Mouse (Mus musculus) MEL (cell line): ENCODE measurements around the gene Gm20388. TPM values are rescaled to one million over a fixed set of nuclear protein-coding genes. Genes with fewer than 3 reads are reported as not detected.

ENCODE experiments used
- DNase-seq: peaks from one replicate; pipeline ENCODE4 v3.0.0; 2011; ENCODE audit warnings: low read depth, low spot score
- H3K27ac ChIP-seq: 2 replicates; pipeline ENCODE4 v1.5.1; 2012; ENCODE audit warnings: low read depth, mild to moderate bottlenecking, control low read depth, low read length, moderate library complexity; ENCODE audit not compliant: control insufficient read depth
- H3K27me3 ChIP-seq, 2 experiments: fragments of 150-350 bp in 1 of 2; sonication (generic) in 1 of 2; 2 replicates each; pipeline ENCODE4 v1.6.1; 2012; ENCODE audit warnings: low read length in 2 of 2, mild to moderate bottlenecking in 2 of 2, improper control_type of control experiment in 1 of 2, moderate library complexity in 1 of 2; ENCODE audit not compliant: insufficient read depth in 2 of 2, control insufficient read depth in 1 of 2
- H3K36me3 ChIP-seq, 2 experiments: 2 replicates each; pipeline ENCODE4 v1.6.1; 2012 to 2014; ENCODE audit warnings: low read length in 2 of 2, improper control_type of control experiment in 1 of 2, inconsistent platforms in 1 of 2, mild to moderate bottlenecking in 1 of 2; ENCODE audit not compliant: insufficient read depth in 2 of 2, control insufficient read depth in 1 of 2
- H3K4me1 ChIP-seq, 2 experiments: fragments of 150-350 bp in 1 of 2; sonication (generic) in 1 of 2; 2 replicates each; pipeline ENCODE4 v1.6.1; 2012; ENCODE audit warnings: low read length in 2 of 2, improper control_type of control experiment in 1 of 2, mild to moderate bottlenecking in 1 of 2; ENCODE audit not compliant: insufficient read depth in 2 of 2, control insufficient read depth in 1 of 2
- H3K4me3 ChIP-seq, 2 experiments: fragments of 150-350 bp in 1 of 2; sonication (generic) in 1 of 2; 2 replicates each; pipeline ENCODE4 v1.5.1; 2012; ENCODE audit warnings: low read depth in 2 of 2, low read length in 2 of 2, mild to moderate bottlenecking in 2 of 2, moderate library complexity in 2 of 2, control low read depth in 1 of 2, improper control_type of control experiment in 1 of 2; ENCODE audit not compliant: control insufficient read depth in 1 of 2, insufficient read depth in 1 of 2
- H3K79me2 ChIP-seq: 2 replicates; pipeline ENCODE4 v1.6.1; 2012; ENCODE audit warnings: mild to moderate bottlenecking, low read length, moderate library complexity; ENCODE audit not compliant: control insufficient read depth, poor library complexity, insufficient read depth
- H3K9ac ChIP-seq: 2 replicates; pipeline ENCODE4 v1.6.1; 2012; ENCODE audit warnings: low read depth, mild to moderate bottlenecking, control low read depth, low read length, moderate library complexity; ENCODE audit not compliant: control insufficient read depth, poor library complexity, severe bottlenecking
- H3K9me3 ChIP-seq: fragments of 150-350 bp; sonication (generic); replicated peaks from 2 replicates; pipeline ENCODE4 v1.6.1; 2012; ENCODE audit warnings: mild to moderate bottlenecking, low read length, improper control_type of control experiment, moderate library complexity; ENCODE audit not compliant: insufficient read depth
- BHLHE40 ChIP-seq: IDR thresholded peaks from 2 replicates; pipeline ENCODE4 v1.6.1; 2012; ENCODE audit warnings: low read depth, mild to moderate bottlenecking, inconsistent platforms, low read length, improper control_type of control experiment, borderline replicate concordance
- CHD2 ChIP-seq: IDR thresholded peaks from 2 replicates; pipeline ENCODE4 v1.6.1; 2011; ENCODE audit warnings: low read length, improper control_type of control experiment
- CTCF ChIP-seq, 3 experiments: IDR thresholded peaks in 2 of 3; conservative IDR thresholded peaks in 1 of 3; 2 replicates each; pipeline ENCODE4 v1.5.1; 2011 to 2012; ENCODE audit warnings: low read length in 3 of 3, low read depth in 2 of 3, mild to moderate bottlenecking in 2 of 3, improper control_type of control experiment in 1 of 3, inconsistent platforms in 1 of 3, mixed read lengths in 1 of 3, moderate library complexity in 1 of 3; ENCODE audit not compliant: control insufficient read depth in 1 of 3, insufficient read depth in 1 of 3, poor library complexity in 1 of 3, severe bottlenecking in 1 of 3
- E2F4 ChIP-seq: IDR thresholded peaks from 2 replicates; pipeline ENCODE4 v1.6.1; 2011; ENCODE audit warnings: low read depth, low read length, improper control_type of control experiment, borderline replicate concordance
- GABPA ChIP-seq: IDR thresholded peaks from 2 replicates; pipeline ENCODE4 v1.6.1; 2012; ENCODE audit warnings: low read depth, mild to moderate bottlenecking, inconsistent platforms, low read length, improper control_type of control experiment, moderate library complexity
- GATA1 ChIP-seq: IDR thresholded peaks from 2 replicates; pipeline ENCODE4 v1.6.1; 2011; ENCODE audit warnings: low read depth, low read length, improper control_type of control experiment
- JUND ChIP-seq: IDR thresholded peaks from 2 replicates; pipeline ENCODE4 v1.6.1; 2011; ENCODE audit warnings: low read depth, mild to moderate bottlenecking, improper control_type of control experiment, low read length
- KAT2A ChIP-seq: conservative IDR thresholded peaks from 2 replicates; pipeline ENCODE4 v1.6.1; 2012; ENCODE audit warnings: low read depth, low read length, improper control_type of control experiment, inconsistent platforms
- MAZ ChIP-seq: IDR thresholded peaks from 2 replicates; pipeline ENCODE4 v1.6.1; 2012; ENCODE audit warnings: low read depth, mild to moderate bottlenecking, inconsistent platforms, low read length, improper control_type of control experiment
- MEF2A ChIP-seq: IDR thresholded peaks from 2 replicates; pipeline ENCODE4 v1.6.1; 2014; ENCODE audit warnings: low read depth, mild to moderate bottlenecking, inconsistent platforms, low read length, improper control_type of control experiment; ENCODE audit not compliant: poor library complexity, insufficient replicate concordance, severe bottlenecking; ENCODE audit errors: extremely low read depth
- MYB ChIP-seq: IDR thresholded peaks from 2 replicates; pipeline ENCODE4 v1.6.1; 2011; ENCODE audit warnings: mild to moderate bottlenecking, low read depth, low read length, improper control_type of control experiment
- MYC ChIP-seq: IDR thresholded peaks from 2 replicates; pipeline ENCODE4 v1.6.1; 2011; ENCODE audit warnings: low read depth, mild to moderate bottlenecking, low read length, improper control_type of control experiment, moderate library complexity
- POLR2A ChIP-seq, 2 experiments: IDR thresholded peaks; 2 replicates each; pipeline ENCODE4 v1.6.1; 2011 to 2012; ENCODE audit warnings: low read length in 2 of 2, mild to moderate bottlenecking in 2 of 2, control low read depth in 1 of 2, improper control_type of control experiment in 1 of 2, low read depth in 1 of 2, moderate library complexity in 1 of 2; ENCODE audit not compliant: control insufficient read depth in 1 of 2, insufficient read depth in 1 of 2, poor library complexity in 1 of 2
- POLR2AphosphoS5 ChIP-seq: IDR thresholded peaks from 2 replicates; pipeline ENCODE4 v1.6.1; 2012; ENCODE audit warnings: low read depth, borderline replicate concordance, mild to moderate bottlenecking, inconsistent platforms, low read length, moderate library complexity, mixed read lengths
- RAD21 ChIP-seq: IDR thresholded peaks from 2 replicates; pipeline ENCODE4 v1.6.1; 2011; ENCODE audit warnings: mild to moderate bottlenecking, low read depth, low read length, improper control_type of control experiment
- RCOR1 ChIP-seq: IDR thresholded peaks from 2 replicates; pipeline ENCODE4 v1.6.1; 2012; ENCODE audit warnings: low read depth, mild to moderate bottlenecking, inconsistent platforms, low read length, improper control_type of control experiment
- SMC3 ChIP-seq: IDR thresholded peaks from 2 replicates; pipeline ENCODE4 v1.6.1; 2011; ENCODE audit warnings: low read depth, low read length, improper control_type of control experiment
- TAL1 ChIP-seq: IDR thresholded peaks from 2 replicates; pipeline ENCODE4 v1.6.1; 2012; ENCODE audit warnings: mild to moderate bottlenecking, inconsistent platforms, low read length, moderate library complexity, mixed read lengths
- TCF12 ChIP-seq: IDR thresholded peaks from 2 replicates; pipeline ENCODE4 v1.6.1; 2014; ENCODE audit warnings: low read depth, mild to moderate bottlenecking, inconsistent platforms, low read length, improper control_type of control experiment, moderate library complexity
- UBTF ChIP-seq: IDR thresholded peaks from 2 replicates; pipeline ENCODE4 v1.6.1; 2012; ENCODE audit warnings: low read depth, mild to moderate bottlenecking, inconsistent platforms, low read length, improper control_type of control experiment, moderate library complexity, borderline replicate concordance; ENCODE audit not compliant: insufficient read depth
- USF1 ChIP-seq: IDR thresholded peaks from 2 replicates; pipeline ENCODE4 v1.6.1; 2014; ENCODE audit warnings: low read depth, mild to moderate bottlenecking, inconsistent platforms, low read length, improper control_type of control experiment, moderate library complexity
- ZC3H11A ChIP-seq: IDR thresholded peaks from 2 replicates; pipeline ENCODE4 v1.6.1; 2012; ENCODE audit warnings: low read depth, mild to moderate bottlenecking, inconsistent platforms, low read length, improper control_type of control experiment
- ZMIZ1 ChIP-seq: IDR thresholded peaks from 2 replicates; pipeline ENCODE4 v1.6.1; 2012; ENCODE audit warnings: low read depth, mild to moderate bottlenecking, inconsistent platforms, low read length, improper control_type of control experiment, moderate library complexity
- polyA plus RNA-seq, 2 experiments: library from polyadenylated mRNA; stranded (reverse) in 1 of 2; unstranded in 1 of 2; fragments of >175 nt in 1 of 2; fragments of >200 nt in 1 of 2; gene quantifications; 2 replicates each; pipeline versions ENCODE4 v1.2.1 to v1.2.4; 2012; ENCODE audit warnings: low replicate concordance in 2 of 2, low read depth in 1 of 2; ENCODE audit not compliant: insufficient read length in 2 of 2, insufficient read depth in 1 of 2, missing spikeins in 1 of 2
- total RNA-seq: library from RNA; depleted of rRNA; stranded (reverse); fragments of 300-350 nt; gene quantifications from 2 replicates; pipeline ENCODE4 v1.2.3, GENCODE M21; 2012

Gene Gm20388
- total and polyA plus RNA-seq, 3 experiments: 11.1 to 17.8 TPM; not detected in 1

- Histone ChIP-seq H3K9me3 (no peaks in the 10 kb centered on the region), H3K79me2 (no peaks in the 10 kb centered on the region), H3K27me3 (peaks cover 0 to 1% of the 10 kb centered on the region in 2 experiments; a peak in 3 of 4 replicates), H3K9ac (no peak overlapping the region), H3K4me3 (no peak overlapping the region), H3K27ac (no peak overlapping the region), H3K36me3 (no peaks in the 10 kb centered on the region), H3K4me1 (no peaks in the 10 kb centered on the region)
- no peak for DNase-seq
- TF ChIP-seq GABPA: no peak
- no peak for TF ChIP-seq CHD2
- no peak for TF ChIP-seq USF1
- TF ChIP-seq POLR2A (IDR thresholded peaks at IDR 0.05; ENCODE audit: control insufficient read depth in 1 of 2, insufficient read depth in 1 of 2, low read depth in 1 of 2, low read length in 2 of 2, poor library complexity in 1 of 2): no peak
- no peak for TF ChIP-seq POLR2AphosphoS5
- TF ChIP-seq TAL1: no peak
- TF ChIP-seq SMC3: no peak
- TF ChIP-seq BHLHE40: no peak
- TF ChIP-seq MYB: no peak
- no peak for TF ChIP-seq KAT2A
- no peak for TF ChIP-seq E2F4
- TF ChIP-seq UBTF: no peak
- no peak for TF ChIP-seq TCF12
- no peak for TF ChIP-seq MAZ
- no peak for TF ChIP-seq ZMIZ1
- no peak for TF ChIP-seq RCOR1
These were observed 2148.3 kb downstream of the Gm20388 start for GRCm38 (mm10) chr8:122058951-122059350.

GRCm38 (mm10) chr8:122062508-122063223, 2152.0 kb downstream of the Gm20388 start:
- Histone ChIP-seq H3K9me3 (no peaks in the 10 kb centered on the region), H3K36me3 (no peaks in the 10 kb centered on the region), H3K4me1 (no peaks in the 10 kb centered on the region), H3K79me2 (no peaks in the 10 kb centered on the region), H3K9ac (no peak overlapping the region), H3K27ac (no peak overlapping the region), H3K27me3 (peaks cover 0 to 1% of the 10 kb centered on the region in 2 experiments; a peak in 3 of 4 replicates), H3K4me3 (no peak overlapping the region)
- TF ChIP-seq MYC (no peak), SMC3 (no peak), MEF2A (no peak), GATA1 (no peak), ZC3H11A (no peak), KAT2A (no peak), RCOR1 (no peak), RAD21 (no peak), CTCF (IDR thresholded peaks at IDR 0.05 in 2 of 3, conservative IDR thresholded peaks at IDR 0.05 in 1 of 3; ENCODE audit: control insufficient read depth in 1 of 3, insufficient read depth in 1 of 3, low read depth in 2 of 3, low read length in 3 of 3, poor library complexity in 1 of 3, severe bottlenecking in 1 of 3) (no peak), JUND (no peak), MAZ (no peak)
- DNase-seq: no peak
